Mouse (Mus musculus): ENCODE measurements around the gene Irgc1.

DNA sequence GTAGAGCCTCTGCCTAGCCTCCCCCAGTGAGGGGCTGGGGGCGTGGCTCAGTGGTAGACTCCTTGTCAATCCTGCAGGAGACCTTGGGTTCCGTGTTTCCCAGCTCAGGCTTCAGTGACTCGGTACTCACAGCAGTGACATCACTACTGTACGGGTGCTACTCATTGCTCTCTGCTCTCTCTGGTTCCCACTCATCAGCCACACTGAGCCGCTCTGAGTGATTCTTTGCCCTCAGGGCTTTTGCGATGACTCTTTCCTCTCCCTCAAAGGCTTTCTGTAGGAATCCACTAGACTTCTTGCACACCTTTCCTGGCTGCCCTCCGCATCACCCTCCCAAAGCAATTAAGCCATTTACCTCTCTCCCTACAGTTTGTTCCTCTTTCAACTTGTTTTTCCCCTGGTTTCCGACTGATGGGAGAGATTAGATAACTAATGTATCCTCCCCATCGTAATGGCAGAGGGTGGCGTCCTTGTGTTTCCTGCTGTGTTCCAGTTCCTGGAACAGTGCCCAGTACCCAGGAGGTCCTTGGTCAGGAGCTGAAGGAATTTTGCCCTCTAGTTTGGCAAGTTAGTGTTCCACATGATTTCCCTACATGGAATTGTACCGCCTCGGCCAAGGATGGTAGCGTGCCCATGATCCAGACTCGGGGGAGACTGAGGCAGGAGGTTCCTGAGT, 9.4 kb upstream of the Irgc1 start:
- TF ChIP-seq POLR2A (IDR thresholded peaks at IDR 0.05; ENCODE audit: borderline replicate concordance, low read depth, low read length) (no peak), CTCF (IDR thresholded peaks at IDR 0.05; ENCODE audit: low read depth, low read length) (no peak)

Measured in bone marrow macrophage, adult 2 months (primary cell).